Mouse (Mus musculus): ENCODE results near the gene Wdr11. TPM values are rescaled to one million over a fixed set of nuclear protein-coding genes. Genes with fewer than 3 reads are reported as not detected.

The Wdr11 gene
- polyA plus RNA-seq, 1 experiment, result 26.7 TPM

DNA sequence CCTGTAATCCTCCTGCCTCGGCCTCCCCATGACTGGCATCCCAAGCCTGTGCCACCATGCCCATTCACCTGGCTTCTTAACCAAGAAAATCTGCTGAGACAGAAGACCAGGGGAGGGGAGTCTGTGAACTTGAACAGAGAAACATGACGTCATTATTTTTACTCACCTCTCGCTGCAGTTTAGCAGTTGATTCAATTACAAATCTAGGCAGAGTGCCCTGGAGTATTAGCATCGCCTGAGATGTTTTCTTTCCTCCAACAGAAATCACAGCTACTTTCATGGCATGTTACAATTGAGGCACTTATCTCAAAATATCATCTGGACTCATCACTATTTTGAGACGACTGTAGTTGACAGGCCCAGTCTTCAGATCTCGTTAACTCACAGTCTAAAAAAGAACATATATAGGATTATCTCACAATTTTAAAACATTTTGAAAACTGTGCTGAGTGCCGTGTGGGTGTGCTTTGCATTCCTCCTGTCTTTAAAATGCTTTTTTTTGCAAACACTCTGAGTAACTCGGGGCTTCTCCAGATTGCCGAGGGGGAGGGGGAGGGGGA is 61.3 kb downstream of the Wdr11 start:
- no peak for DNase-seq (ENCODE audit: low read depth)

DNA sequence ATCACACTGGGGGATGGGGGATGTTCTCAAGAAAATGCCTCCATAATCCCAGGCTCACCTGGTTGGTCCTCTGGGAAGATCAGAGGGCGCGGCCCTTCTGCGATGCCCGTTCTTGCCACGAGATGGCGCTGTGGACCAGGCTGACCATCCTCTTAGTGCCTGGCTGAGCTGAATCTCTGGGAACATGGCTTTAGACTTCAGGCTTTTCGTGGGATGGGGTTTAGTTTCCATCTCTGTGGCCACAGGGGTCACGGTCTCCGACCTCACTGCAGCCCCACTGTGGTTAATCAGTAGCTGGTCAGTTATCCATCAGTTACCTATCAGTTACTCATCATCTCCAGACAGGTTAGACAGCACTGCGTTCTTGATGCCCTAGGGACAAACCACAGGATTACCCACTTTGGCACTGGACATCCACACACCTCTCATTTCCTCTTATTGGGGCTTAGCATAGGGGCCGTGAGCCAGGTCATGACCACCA is 62.2 kb downstream of the Wdr11 start:
- DNase-seq (ENCODE audit: low read depth), result no peak

DNA sequence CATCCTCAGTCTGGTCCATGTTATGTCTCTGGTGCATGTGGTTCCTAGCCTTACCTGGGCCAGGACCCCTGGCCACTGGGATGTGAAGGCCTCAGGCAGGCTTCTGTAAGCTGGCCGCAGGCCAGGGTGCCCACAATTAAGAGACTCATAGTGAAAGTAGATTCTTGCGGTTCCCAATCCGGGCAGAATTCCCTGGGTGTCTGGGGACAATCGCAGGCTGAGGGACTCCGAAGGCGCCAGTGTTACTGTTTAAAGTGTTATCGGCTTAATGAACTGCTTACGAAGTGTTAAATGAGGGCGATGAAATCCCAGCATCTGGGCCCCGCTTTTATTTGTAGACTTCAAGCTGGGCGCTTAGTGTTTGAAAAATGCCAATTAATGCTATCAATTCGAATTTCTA is 63.3 kb downstream of the Wdr11 start:
- DNase-seq (ENCODE audit: low read depth), result no peak

DNA sequence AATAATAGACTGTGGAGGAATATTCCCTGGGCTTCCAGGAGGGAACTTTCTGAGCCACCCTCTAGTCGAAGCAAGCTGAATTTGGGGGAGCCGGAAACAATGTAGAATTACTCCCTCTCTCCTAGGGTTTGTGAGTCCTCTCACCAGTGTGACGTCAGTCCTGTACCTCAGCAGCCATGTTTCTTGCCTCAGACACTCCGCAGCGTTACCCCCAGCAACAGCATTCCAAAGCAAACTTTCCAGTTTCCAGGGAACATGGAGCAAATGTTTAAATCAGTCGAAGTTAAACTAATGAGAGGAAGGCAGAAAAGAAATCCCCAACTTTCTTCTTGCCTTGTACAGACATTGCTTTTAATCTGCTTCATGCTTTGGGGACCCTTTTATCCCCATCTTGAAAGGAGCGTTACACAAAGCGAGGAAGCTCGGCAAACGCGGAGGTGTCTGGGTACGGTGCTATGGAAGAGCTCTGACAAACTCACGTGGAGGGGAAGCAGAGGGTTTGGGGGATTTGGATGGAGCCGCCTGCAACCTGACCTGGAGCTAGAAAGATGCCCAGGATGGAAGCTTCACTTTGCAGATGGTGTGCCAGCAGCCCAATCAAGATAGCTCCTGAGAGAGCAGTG is 64.1 kb downstream of the Wdr11 start:
- DNase-seq (ENCODE audit: low read depth), result no peak

DNA sequence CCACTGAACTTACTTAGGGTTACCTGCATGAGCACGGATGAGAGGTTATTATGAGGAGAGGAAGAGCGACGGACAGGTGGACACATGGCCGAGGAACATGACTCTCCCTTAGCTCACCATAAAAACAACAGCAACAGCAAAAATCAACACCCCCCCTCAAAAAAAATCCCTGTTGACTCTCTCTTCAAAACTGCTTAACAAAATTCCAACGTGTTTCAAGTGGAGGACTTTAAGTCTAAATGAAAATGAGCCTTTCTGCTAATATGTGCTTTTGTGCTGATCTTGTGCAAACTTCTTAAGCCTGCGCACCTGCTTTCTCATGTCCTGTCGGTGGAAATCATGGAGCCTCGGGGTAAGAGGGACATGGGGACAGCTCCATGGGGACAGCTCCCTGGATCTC is 66.2 kb downstream of the Wdr11 start:
- no peak for DNase-seq (ENCODE audit: low read depth)

DNA sequence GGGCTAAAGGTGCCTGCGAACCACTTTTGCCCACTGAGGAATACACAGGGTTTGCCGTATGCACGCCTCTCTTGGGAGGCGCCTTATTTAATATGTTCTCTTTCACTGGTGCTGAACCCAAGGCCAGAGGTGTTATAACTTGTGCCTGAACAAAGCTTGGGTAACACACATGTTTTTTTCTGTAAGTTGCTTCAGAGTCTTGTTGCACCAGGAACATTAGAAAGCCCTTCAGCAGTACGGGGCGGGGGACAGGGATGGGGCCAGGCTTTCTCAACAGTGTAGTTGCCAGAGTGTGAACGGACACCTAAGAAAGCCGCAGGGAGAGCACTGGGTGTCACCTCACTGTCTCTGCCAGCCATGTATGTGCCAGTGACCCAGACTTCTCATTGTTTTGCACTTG is 68.1 kb downstream of the Wdr11 start:
- DNase-seq (ENCODE audit: low read depth), result peak; percentile 81

DNA sequence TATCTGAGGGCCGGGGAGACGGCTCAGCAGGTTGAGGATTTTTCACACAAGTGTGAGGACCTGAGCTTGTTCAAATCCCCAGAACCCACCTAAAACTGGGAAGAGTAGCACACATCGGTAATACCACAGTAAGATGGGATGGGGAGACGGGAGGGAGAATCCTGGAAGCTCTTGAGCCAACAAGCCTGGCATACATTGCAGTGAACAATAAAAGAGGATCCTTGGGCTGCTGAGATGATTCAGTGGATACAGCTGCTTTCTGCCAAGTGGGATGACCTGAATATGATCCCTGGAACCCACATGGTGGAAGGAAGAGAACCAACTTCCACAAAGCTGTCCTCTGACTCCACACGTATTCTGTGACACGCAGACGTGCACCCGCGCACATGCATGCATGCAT is 68.9 kb downstream of the Wdr11 start:
- DNase-seq (ENCODE audit: low read depth), result no peak

DNA sequence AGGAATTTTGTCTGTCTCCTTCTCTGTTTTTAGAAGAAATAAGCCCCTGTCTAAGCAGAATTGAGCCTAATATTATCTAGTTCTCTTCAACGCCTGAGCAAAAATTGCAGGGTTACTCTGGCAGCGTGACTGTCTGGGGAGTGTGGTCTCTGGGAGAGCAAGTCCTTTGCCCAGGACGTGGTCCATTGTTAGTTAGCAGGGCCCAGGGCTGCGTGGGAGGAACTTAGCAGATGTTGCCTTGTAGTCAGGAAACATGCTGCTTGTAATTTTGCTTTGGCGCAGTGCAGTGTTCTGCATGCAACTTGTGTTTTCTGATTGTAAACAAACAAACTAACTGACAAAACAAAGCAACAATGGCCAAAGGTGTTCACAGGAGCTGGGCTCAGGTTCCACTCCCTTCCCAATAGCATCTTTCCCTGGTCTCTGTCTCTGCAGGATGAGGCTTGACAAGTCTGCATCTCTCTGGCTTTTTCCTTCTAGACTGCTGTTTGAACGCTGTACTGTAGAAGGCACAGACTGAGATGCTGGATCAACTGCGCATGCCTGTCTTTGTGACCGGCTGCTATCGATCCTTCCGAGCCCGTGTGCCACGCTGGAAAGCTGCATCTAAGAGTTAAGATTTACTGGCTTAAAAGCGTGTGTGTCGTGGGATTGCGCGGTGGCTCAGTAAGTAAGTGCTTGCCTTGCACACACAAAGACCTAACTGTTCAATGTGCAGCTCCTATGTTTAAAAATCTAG is 70.6 kb downstream of the Wdr11 start:
- DNase-seq (ENCODE audit: low read depth), result no peak

DNA sequence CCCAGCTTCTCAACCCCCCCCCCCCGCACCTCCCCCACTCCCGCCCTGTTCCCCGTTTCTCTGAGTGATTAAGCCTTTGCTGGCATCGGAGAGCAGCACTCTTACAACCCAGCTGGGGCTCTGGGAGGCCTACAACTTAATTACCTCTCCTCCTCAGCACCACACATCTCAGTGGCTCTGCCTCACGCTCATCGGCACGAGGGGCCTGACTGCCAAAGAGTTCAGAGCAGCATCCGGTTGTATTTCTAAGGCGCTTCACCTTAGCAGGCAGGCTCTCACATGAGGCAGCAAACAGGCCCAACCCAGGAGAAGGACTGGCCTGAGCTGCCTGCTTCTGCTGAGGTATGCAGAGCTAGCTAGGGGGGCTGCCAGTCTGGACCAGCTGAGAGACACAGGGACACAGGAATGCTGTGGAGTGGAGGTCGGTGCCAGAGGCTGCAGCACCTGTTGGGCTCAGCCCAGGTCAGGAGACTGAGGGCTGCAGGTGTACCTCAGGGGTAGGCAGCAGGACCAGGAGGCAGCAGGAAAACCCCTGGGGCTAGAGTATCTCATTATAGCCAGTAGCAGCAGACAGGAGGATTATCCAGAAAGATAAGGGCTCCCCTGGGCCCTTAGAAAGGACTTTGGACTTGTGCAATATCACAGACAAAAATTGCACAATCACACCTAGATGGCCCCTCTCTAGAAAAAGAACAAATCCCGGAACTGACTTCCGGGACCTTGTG is 72.3 kb downstream of the Wdr11 start:
- no peak for DNase-seq (ENCODE audit: low read depth)

DNA sequence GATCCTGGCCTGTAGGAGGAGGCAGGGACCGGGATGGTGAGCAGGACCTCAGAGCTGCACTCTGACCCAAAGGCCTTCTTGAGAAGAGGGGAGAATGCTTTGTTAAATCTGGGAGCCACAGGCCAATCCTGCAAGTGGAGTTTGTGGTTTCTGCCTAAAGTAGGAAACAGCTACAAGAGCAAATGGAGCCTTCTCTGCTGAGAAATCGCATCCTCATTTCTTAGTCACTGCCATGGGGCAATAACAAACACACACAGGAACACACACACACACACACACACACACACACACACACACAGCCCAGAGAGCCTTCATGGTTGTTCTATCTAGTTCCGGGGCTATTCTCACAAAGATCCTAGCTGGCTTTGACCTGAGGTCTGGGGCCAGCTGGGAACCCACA is 73.7 kb downstream of the Wdr11 start:
- no peak for DNase-seq (ENCODE audit: low read depth)

DNA sequence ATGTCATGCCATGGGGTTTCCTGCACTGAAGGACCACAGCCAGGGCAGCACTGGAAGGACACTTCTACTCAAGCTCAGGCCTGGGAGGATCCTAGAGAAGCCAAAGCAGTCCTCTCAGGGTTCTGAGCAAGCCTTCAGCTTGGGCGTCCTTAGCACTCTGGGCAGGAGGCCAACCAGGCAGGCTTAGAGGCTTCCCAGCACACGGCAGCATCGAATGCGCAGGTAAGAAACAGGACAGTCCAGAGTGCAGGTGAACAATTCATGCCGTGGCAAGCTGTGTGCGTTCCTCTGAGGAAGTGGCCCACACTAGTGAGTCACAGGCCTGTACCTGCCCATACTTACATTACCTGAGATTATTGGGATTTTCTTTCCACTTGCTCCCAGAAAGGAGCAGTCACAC is 74.3 kb downstream of the Wdr11 start:
- DNase-seq (ENCODE audit: low read depth), result no peak

DNA sequence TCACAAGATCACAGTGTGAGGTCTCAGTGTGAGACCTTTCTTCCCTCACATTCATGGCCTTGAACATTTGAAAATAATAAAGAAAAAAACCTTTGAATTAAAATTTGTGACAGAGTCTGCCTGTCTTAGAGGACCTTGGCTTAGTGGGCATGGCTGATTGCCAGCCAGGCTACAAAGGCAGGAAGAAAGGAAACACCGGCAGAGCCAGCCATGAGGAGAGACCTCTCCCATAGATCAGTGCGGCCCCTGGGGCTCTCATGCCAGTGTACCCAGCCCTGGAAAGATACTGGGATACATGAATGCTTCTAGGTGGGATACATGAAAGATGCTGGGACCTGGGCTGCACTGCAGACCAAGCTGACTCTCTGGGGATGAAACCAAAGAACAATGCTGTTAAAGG is 74.9 kb downstream of the Wdr11 start:
- no peak for DNase-seq (ENCODE audit: low read depth)

DNA sequence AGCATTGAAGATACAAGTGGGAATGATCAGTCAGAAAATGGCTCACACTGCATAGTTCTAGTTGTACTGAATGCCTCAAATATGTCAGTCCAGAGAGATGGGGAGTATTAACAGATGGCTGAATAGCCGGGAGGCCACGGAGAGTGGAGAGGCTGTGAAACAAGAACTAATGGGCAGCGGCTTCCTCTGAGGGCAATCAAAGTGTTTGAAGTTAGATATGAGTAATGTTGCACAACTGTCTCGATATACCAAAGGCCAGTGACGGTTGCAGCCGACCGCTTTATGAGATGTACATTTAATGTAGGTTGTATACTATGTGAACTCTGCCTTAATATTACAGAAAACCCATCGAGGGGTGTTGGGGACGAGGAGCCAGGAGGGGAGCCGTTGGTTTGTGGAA is 78.6 kb downstream of the Wdr11 start:
- no peak for DNase-seq (ENCODE audit: low read depth)

DNA sequence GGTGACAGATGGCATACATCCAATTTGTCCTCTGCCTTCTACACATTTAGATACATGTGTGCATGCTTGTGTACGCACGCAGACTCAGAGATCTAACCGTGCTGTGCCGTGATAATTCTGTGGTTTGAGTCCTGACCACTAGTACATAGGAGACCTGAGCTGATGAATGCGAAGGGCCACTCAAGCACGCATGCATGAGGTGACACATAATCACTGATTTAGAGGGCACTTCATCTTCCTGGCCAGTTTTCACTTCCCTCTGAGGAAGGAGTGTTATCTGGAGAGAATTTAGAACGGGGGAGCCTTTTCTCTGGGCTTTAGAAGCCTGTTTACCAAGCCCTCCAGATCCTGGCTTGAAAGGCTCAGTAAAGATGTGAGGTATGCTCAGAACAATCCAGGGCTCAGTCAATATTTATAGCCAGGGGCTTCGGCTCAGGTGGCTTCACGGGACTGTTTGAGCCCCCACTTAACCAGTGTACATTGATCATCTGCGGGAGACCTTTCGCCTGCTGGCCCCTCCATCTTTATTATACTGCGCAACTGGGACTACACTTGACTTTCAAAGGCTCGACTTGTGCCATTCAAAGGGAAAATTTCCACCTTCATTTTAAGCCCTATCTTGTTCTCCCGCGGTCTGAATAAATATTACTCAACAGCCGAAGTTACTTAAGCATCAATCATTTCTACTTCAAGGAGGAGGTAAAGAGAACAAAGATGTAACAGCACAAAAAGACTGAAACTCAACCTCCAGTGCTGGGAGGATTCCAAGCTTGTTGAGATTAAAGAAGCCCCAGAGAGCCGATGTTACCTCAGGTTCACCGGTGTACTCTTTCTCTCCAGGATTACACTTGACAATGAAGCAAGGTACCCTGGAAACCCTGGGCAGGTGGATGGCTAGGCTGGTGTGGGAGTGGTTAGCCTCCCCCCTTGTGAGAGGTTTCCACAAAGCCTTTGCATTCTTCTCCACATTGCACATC is 80.3 kb downstream of the Wdr11 start:
- DNase-seq (ENCODE audit: low read depth), result no peak

DNA sequence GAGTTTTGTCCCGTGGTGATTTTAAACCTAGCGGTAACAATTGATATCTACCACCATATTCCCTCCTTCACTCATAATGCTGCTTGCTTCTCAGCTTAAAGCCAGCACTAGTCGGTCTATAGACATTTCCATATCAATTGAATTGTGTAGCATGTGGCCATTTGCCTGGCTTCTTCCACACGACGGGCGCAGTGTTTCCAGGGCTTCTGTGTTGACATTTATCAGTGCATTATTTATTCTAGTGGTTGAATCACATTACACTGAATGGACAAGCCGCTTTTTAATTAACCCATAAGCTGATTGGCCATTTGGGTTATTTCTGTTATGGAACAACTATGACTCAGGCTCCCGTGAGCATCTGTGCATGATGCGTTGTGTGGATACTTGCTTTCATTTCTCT is 82.1 kb downstream of the Wdr11 start:
- no peak for DNase-seq (ENCODE audit: low read depth)

DNA sequence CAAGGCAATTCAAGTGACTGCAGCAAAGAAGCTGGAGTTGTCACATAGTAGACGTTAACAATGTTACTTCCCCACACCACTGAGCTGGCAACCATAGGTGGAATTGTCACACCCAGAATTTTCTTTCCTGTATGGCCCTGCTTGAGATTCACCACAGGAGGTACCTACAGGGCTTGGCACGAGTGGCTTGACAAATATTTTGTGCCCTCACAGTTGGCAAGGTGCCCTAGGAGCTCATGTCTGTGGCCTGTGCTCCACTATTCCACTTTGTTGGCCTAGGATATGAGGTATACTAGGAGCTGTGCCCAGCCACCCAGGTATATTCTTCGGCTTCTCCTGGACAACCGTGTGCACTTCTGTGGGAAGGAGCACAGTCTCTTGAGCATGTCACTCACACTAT is 82.9 kb downstream of the Wdr11 start:
- no peak for DNase-seq (ENCODE audit: low read depth)

DNA sequence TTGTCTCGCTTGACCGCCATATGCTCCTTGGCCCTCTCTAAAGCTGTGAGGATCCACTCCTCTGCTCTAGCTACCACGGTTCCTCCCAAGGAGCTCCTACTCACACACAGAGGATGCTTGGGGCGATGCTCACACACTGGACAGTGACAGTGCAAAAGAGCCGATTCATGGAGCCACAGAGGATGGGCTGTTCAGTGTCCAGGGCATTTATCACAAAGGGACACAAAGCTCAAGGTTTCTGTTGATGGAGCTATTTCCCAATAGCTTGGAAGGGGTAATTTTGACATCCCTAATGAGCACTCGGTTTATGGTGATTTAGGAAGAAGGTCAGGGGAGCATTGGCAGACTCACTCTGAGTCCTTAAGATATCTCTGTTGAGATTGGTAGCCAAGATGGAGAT is 84.2 kb downstream of the Wdr11 start:
- no peak for DNase-seq (ENCODE audit: low read depth)

DNA sequence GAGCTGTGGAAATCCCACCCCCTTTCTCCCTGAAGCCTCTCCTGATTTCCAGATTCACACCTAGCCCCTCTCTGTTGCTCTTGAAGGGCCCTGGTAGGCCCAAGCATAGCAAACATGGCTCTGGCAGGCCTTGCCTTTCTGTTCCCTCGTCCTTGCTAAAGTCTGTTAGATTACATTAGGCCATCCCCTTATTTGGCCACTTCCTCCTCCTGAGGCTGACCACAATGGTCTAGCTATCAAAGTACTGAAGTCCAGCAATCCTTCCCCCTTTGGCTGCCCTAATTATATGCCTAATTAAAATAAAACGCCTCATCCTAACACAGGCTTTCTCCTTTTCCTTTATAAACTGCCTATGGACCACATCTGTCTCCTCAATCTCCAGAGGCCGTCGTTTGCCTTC is 85.5 kb downstream of the Wdr11 start:
- no peak for DNase-seq (ENCODE audit: low read depth)

DNA sequence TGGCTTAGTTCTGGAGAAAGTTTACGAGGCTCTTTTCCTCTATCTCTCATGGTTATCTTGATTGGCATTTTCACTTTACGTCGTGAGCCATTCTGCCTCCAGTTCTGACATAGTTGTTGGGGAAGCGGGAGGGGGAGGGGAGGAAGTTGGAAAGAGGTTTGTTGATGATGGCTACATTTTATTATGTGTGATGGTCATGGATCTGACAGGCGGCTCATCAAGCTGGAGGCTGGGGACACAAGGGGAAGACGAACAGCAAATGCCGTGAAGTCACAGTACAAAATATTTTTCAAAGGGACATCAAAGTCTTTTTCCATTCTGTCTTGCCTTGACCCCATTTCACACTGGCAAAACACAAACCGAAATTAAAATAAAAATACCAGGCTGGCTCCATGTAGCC is 86.8 kb downstream of the Wdr11 start:
- DNase-seq (ENCODE audit: low read depth), result no peak

DNA sequence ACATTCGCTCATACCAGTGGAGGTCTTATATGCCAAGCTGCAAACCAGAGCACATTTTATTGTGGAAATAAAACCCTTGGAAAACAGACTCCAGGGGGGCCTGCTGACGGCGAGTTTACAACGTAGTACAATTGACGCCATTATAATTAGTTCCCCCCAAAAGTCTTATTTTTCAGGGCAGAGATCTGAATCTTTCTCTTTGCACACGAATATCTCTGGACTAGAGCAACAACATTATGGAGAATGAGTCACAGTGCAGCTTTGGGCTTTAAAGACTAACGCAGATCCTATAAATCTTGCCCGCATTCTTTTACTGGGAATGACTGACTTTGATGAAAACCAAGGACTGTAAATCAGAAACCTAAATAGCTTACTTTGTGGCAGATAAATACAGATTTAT is 87.3 kb downstream of the Wdr11 start:
- no peak for DNase-seq (ENCODE audit: low read depth)

DNA sequence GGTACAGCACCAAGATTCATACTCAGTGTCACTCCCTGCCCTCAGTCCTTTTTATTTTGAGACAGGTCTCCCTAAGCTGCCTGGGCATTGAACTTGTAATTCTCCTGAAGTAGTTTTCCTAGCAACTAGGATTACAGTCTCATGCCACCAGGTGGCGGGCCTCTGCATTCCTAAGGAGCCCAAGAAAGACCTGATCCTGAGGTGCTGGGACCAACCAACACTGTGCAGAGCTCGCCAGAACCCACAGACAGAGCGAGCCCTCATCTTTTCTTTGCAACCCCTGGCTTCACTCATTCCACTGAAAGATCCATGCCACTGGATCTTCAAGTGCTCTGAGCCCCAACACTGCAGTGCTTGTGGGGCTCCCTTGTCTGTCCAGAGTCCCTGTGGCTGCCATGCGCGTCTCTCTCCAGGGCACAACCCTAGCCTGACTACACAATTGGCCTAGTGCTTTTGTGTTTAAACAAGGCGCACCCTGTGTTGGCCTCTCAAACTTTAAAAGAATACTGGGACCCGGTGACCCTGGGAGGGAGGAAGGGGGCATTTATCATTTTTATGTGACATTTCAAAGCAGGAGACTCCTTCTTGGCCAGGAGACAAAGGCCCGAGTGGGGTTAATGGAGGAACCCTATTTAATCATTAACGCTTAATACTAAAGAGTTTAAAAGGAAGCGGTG is 89.0 kb downstream of the Wdr11 start:
- DNase-seq (ENCODE audit: low read depth), result no peak
